Mouse (Mus musculus) intestine, embryonic 15.5 days (tissue): ENCODE data around the gene Ifnar1. TPM values are rescaled to one million over a fixed set of nuclear protein-coding genes. Genes with fewer than 3 reads are reported as not detected.

ENCODE experiments used
- ATAC-seq: fragments of 200-750 bp; cut with Nextera tagmentation; 2 replicates; pipeline ENCODE4 v1.8.0; 2017; ENCODE audit warnings: moderate TSS enrichment, moderate library complexity
- H3K27ac ChIP-seq: fragments of 300-500 bp; sonication (generic); 2 replicates; pipeline ENCODE4 v1.5.1; 2015; ENCODE audit warnings: mild to moderate bottlenecking, inconsistent platforms
- H3K27me3 ChIP-seq: fragments of 300-500 bp; sonication (generic); replicated peaks from 2 replicates; pipeline ENCODE4 v1.6.1; 2015; ENCODE audit warnings: inconsistent platforms
- H3K36me3 ChIP-seq: fragments of 300-500 bp; sonication (generic); 2 replicates; pipeline ENCODE4 v1.6.1; 2015; ENCODE audit warnings: inconsistent platforms
- H3K4me1 ChIP-seq: fragments of 300-500 bp; sonication (generic); replicated peaks from 2 replicates; pipeline ENCODE4 v1.6.1; 2015; ENCODE audit warnings: inconsistent platforms
- H3K4me2 ChIP-seq: fragments of 300-500 bp; sonication (generic); replicated peaks from 2 replicates; pipeline ENCODE4 v1.6.1; 2015; ENCODE audit warnings: mild to moderate bottlenecking, inconsistent platforms
- H3K4me3 ChIP-seq: fragments of 300-500 bp; sonication (generic); replicated peaks from 2 replicates; pipeline ENCODE4 v1.5.1; 2015; ENCODE audit warnings: inconsistent platforms
- H3K9ac ChIP-seq: fragments of 300-500 bp; sonication (generic); 2 replicates; pipeline ENCODE4 v1.6.1; 2015; ENCODE audit warnings: inconsistent platforms
- H3K9me3 ChIP-seq: fragments of 300-500 bp; sonication (generic); 2 replicates; pipeline ENCODE4 v1.6.1; 2016; ENCODE audit warnings: inconsistent platforms
- WGBS: fragments of 180-500 bp; shearing (Covaris S2); methylation state at CpG from one replicate; pipeline ENCODE4 v1.1.7; 2015; 5-methylcytosine and 5-hydroxymethylcytosine counted together
- polyA plus RNA-seq: library from polyadenylated mRNA; unstranded; fragments of >200 nt; fragmentation: Nextera tagmentation; extraction: Ambion mirVana; gene quantifications from 2 replicates; pipeline ENCODE4 v1.2.1, GENCODE M21; 2015

Ifnar1 gene
- polyA plus RNA-seq, 1 experiment from 2014 or later = 40.1 TPM

GRCm38 (mm10) chr16:91534888-91535287, 49.9 kb downstream of the Ifnar1 start:
- Histone ChIP-seq H3K9me3 (no peaks in the 10 kb centered on the region), H3K4me2 (no peak overlapping the region), H3K4me1 (peaks cover 9% of the 10 kb centered on the region; the same call in 1 of the 2 replicates), H3K27me3 (no peaks in the 10 kb centered on the region), H3K4me3 (no peak overlapping the region), H3K36me3 (no peaks in the 10 kb centered on the region), H3K27ac (no peak overlapping the region), H3K9ac (no peak overlapping the region)
- ATAC-seq = peak; percentile 40; the same call in 1 of the 2 replicates
- WGBS = 74% methylated on average over 6 of the region's 6 CpGs

GRCm38 (mm10) chr16:91536372-91536771, 51.3 kb downstream of the Ifnar1 start:
- H3K27me3 ChIP-seq = no peaks in the 10 kb centered on the region
- no peak for ATAC-seq
- WGBS = 77% methylated on average over 6 of the region's 6 CpGs

GRCm38 (mm10) chr16:91537065-91537464, 52.0 kb downstream of the Ifnar1 start:
- 74% methylated on average over 3 of the region's 3 CpGs for WGBS
- Histone ChIP-seq H3K36me3 (no peaks in the 10 kb centered on the region), H3K4me2 (no peak overlapping the region), H3K4me3 (no peak overlapping the region), H3K27ac (no peak overlapping the region), H3K9ac (no peak overlapping the region), H3K4me1 (peaks cover 13% of the 10 kb centered on the region), H3K9me3 (no peaks in the 10 kb centered on the region), H3K27me3 (no peaks in the 10 kb centered on the region)
- ATAC-seq = no peak

More at GRCm38 (mm10) chr16:91536372-91536771, 51.3 kb downstream of the Ifnar1 start:
- no peak overlapping the region for H3K9ac ChIP-seq
- no peak overlapping the region for H3K4me3 ChIP-seq
- no peak overlapping the region for H3K4me2 ChIP-seq
- no peaks in the 10 kb centered on the region for H3K36me3 ChIP-seq
- no peaks in the 10 kb centered on the region for H3K9me3 ChIP-seq
- no peak overlapping the region for H3K27ac ChIP-seq
- peaks cover 11% of the 10 kb centered on the region for H3K4me1 ChIP-seq

- WGBS = 62% methylated on average over 6 of the region's 6 CpGs
- no peak overlapping the region for H3K27ac ChIP-seq
- H3K4me1 ChIP-seq = peaks cover 10% of the 10 kb centered on the region
- no peaks in the 10 kb centered on the region for H3K36me3 ChIP-seq
- ATAC-seq = no peak
- H3K4me3 ChIP-seq = no peak overlapping the region
- H3K9me3 ChIP-seq = no peaks in the 10 kb centered on the region
- no peak overlapping the region for H3K9ac ChIP-seq
- no peak overlapping the region for H3K4me2 ChIP-seq
- H3K27me3 ChIP-seq = no peaks in the 10 kb centered on the region
Observed at GRCm38 (mm10) chr16:91538051-91538450, 53.0 kb downstream of the Ifnar1 start.

GRCm38 (mm10) chr16:91538513-91538912, 53.5 kb downstream of the Ifnar1 start:
- H3K27me3 ChIP-seq = no peaks in the 10 kb centered on the region
- H3K4me2 ChIP-seq = no peak overlapping the region
- H3K4me1 ChIP-seq = peaks cover 10% of the 10 kb centered on the region
- no peaks in the 10 kb centered on the region for H3K9me3 ChIP-seq
- WGBS = 52% methylated on average over 9 of the region's 9 CpGs
- H3K9ac ChIP-seq = no peak overlapping the region
- H3K27ac ChIP-seq = no peak overlapping the region
- H3K4me3 ChIP-seq = no peak overlapping the region
- ATAC-seq = no peak
- H3K36me3 ChIP-seq = no peaks in the 10 kb centered on the region

GRCm38 (mm10) chr16:91541573-91542081, 56.6 kb downstream of the Ifnar1 start:
- Histone ChIP-seq H3K27ac (no peak overlapping the region), H3K4me3 (no peak overlapping the region; the same call in 1 of the 2 replicates), H3K9me3 (no peaks in the 10 kb centered on the region), H3K9ac (no peak overlapping the region), H3K4me2 (peak overlapping the region; percentile 15), H3K36me3 (no peaks in the 10 kb centered on the region), H3K27me3 (no peaks in the 10 kb centered on the region), H3K4me1 (peaks cover 22% of the 10 kb centered on the region)
- WGBS = 35% methylated on average over 10 of the region's 10 CpGs
- peak; percentile 60 for ATAC-seq

GRCm38 (mm10) chr16:91543619-91544018, 58.6 kb downstream of the Ifnar1 start:
- H3K27me3 ChIP-seq = no peaks in the 10 kb centered on the region
- no peak overlapping the region for H3K4me3 ChIP-seq
- no peak overlapping the region for H3K4me2 ChIP-seq
- H3K27ac ChIP-seq = no peak overlapping the region
- peaks cover 22% of the 10 kb centered on the region for H3K4me1 ChIP-seq
- H3K9me3 ChIP-seq = no peaks in the 10 kb centered on the region
- WGBS = 98% methylated on average over 1 of the region's 1 CpGs
- no peak for ATAC-seq
- H3K9ac ChIP-seq = no peak overlapping the region
- no peaks in the 10 kb centered on the region for H3K36me3 ChIP-seq

GRCm38 (mm10) chr16:91545597-91546281, 60.7 kb downstream of the Ifnar1 start:
- H3K36me3 ChIP-seq = no peaks in the 10 kb centered on the region
- WGBS = 58% methylated on average over 10 of the region's 10 CpGs
- no peaks in the 10 kb centered on the region for H3K9me3 ChIP-seq
- H3K9ac ChIP-seq = no peak overlapping the region
- no peaks in the 10 kb centered on the region for H3K27me3 ChIP-seq
- ATAC-seq = no peak
- H3K4me3 ChIP-seq = no peak overlapping the region
- peaks cover 28% of the 10 kb centered on the region for H3K4me1 ChIP-seq
- 0 out of 2 replicates have a peak overlapping the region, but pooled peaks have one; percentile 86 for H3K27ac ChIP-seq
- H3K4me2 ChIP-seq = no peak overlapping the region

GRCm38 (mm10) chr16:91546391-91546835, 61.4 kb downstream of the Ifnar1 start:
- Histone ChIP-seq H3K4me1 (peaks cover 25% of the 10 kb centered on the region), H3K36me3 (no peaks in the 10 kb centered on the region), H3K4me3 (peak overlapping the region; percentile 95), H3K27me3 (no peaks in the 10 kb centered on the region), H3K9ac (peak overlapping the region; percentile 98), H3K9me3 (no peaks in the 10 kb centered on the region), H3K4me2 (peak overlapping the region; percentile 74), H3K27ac (peak overlapping the region; percentile 86)
- WGBS = 17% methylated on average over 14 of the region's 14 CpGs
- ATAC-seq = peak; percentile 42

GRCm38 (mm10) chr16:91546836-91547741, 62.1 kb downstream of the Ifnar1 start, which contains the start of gene Ifngr2:
Gene Ifngr2 (plus strand): TSS chr16:91547072.
- no peaks in the 10 kb centered on the region for H3K9me3 ChIP-seq
- WGBS = under 1% methylated on average over 53 of the region's 74 CpGs
- no peaks in the 10 kb centered on the region for H3K27me3 ChIP-seq
- H3K4me1 ChIP-seq = peaks cover 23% of the 10 kb centered on the region; the same call in 1 of the 2 replicates
- peak within 1 kb of the TSS; percentile 95 for H3K4me3 ChIP-seq
- peak within 1 kb of the TSS; percentile 98 for H3K9ac ChIP-seq
- ATAC-seq = peak; percentile 84
- peak within 1 kb of the TSS; percentile 86 for H3K27ac ChIP-seq
- peak within 1 kb of the TSS; percentile 74 for H3K4me2 ChIP-seq
- H3K36me3 ChIP-seq = no peaks in the 10 kb centered on the region

- 40% methylated on average over 5 of the region's 5 CpGs for WGBS
- no peaks in the 10 kb centered on the region for H3K36me3 ChIP-seq
- H3K9ac ChIP-seq = peak overlapping the region; percentile 98; the same call in 1 of the 2 replicates
- H3K4me1 ChIP-seq = peaks cover 24% of the 10 kb centered on the region; the same call in 1 of the 2 replicates
- ATAC-seq = peak; percentile 40
- H3K27me3 ChIP-seq = no peaks in the 10 kb centered on the region
- H3K9me3 ChIP-seq = no peaks in the 10 kb centered on the region
- peak overlapping the region; percentile 86 for H3K27ac ChIP-seq
- peak overlapping the region; percentile 74 for H3K4me2 ChIP-seq
- H3K4me3 ChIP-seq = peak overlapping the region; percentile 95
Observed at GRCm38 (mm10) chr16:91547974-91548373, 62.9 kb downstream of the Ifnar1 start.

GRCm38 (mm10) chr16:91548586-91548985, 63.5 kb downstream of the Ifnar1 start:
- H3K4me3 ChIP-seq = peak overlapping the region; percentile 26

More at GRCm38 (mm10) chr16:91548586-91548985, 63.5 kb downstream of the Ifnar1 start:
- Histone ChIP-seq H3K9ac (peak overlapping the region; percentile 14; the same call in 1 of the 2 replicates), H3K27ac (peak overlapping the region; percentile 80), H3K9me3 (no peaks in the 10 kb centered on the region), H3K4me2 (peak overlapping the region; percentile 74), H3K27me3 (no peaks in the 10 kb centered on the region), H3K4me1 (peaks cover 30% of the 10 kb centered on the region), H3K36me3 (no peaks in the 10 kb centered on the region)
- no peak for ATAC-seq
- 31% methylated on average over 5 of the region's 5 CpGs for WGBS
